Mouse (Mus musculus) neural tube, embryonic 11.5 days (tissue): ENCODE results near the gene Tpcn2. TPM values are rescaled to one million over a fixed set of nuclear protein-coding genes. Genes with fewer than 3 reads are reported as not detected.

Experiments
- ATAC-seq: fragments of 200-750 bp; cut with Nextera tagmentation; 2 replicates; pipeline ENCODE4 v1.8.0; 2017; ENCODE audit warnings: moderate number of reproducible peaks, mild to moderate bottlenecking, moderate TSS enrichment, moderate library complexity; ENCODE audit not compliant: insufficient read depth, low FRiP score, low TSS enrichment
- DNase-seq: peaks from one replicate; pipeline ENCODE4 v3.0.0-alpha.2; 2015; ENCODE audit warnings: low spot score
- H3K27ac ChIP-seq: fragments of 300-500 bp; sonication (generic); 2 replicates; pipeline ENCODE4 v1.5.1; 2014; ENCODE audit warnings: low read depth, mild to moderate bottlenecking, low read length
- H3K27me3 ChIP-seq: fragments of 300-500 bp; sonication (generic); 2 replicates; pipeline ENCODE4 v1.6.1; 2014; ENCODE audit warnings: mild to moderate bottlenecking, low read length, mixed read lengths; ENCODE audit not compliant: control insufficient read depth, insufficient read depth
- H3K36me3 ChIP-seq: fragments of 300-500 bp; sonication (generic); 2 replicates; pipeline ENCODE4 v1.6.1; 2014; ENCODE audit warnings: mild to moderate bottlenecking, low read length, moderate library complexity, mixed read lengths; ENCODE audit not compliant: control insufficient read depth, insufficient read depth
- H3K4me1 ChIP-seq: fragments of 300-500 bp; sonication (generic); 2 replicates; pipeline ENCODE4 v1.6.1; 2014; ENCODE audit warnings: low read length, mixed read lengths; ENCODE audit not compliant: control insufficient read depth, insufficient read depth
- H3K4me2 ChIP-seq: fragments of 300-500 bp; sonication (generic); 2 replicates; pipeline ENCODE4 v1.6.1; 2014; ENCODE audit warnings: low read depth, mild to moderate bottlenecking, moderate library complexity
- H3K4me3 ChIP-seq: fragments of 300-500 bp; sonication (generic); 2 replicates; pipeline ENCODE4 v1.5.1; 2014; ENCODE audit warnings: low read depth, low read length
- H3K9ac ChIP-seq: fragments of 300-500 bp; sonication (generic); 2 replicates; pipeline ENCODE4 v1.6.1; 2014; ENCODE audit warnings: mild to moderate bottlenecking, low read length
- H3K9me3 ChIP-seq: fragments of 300-500 bp; sonication (generic); 2 replicates; pipeline ENCODE4 v1.6.1; 2016; ENCODE audit warnings: low read length; ENCODE audit not compliant: control insufficient read depth
- WGBS: fragments of 180-500 bp; shearing (Covaris S2); extraction: QIAGEN DNeasy Blood & Tissue Kit; methylation state at CpG from one replicate; pipeline ENCODE4 v1.1.7; 2014; 5-methylcytosine and 5-hydroxymethylcytosine counted together
- polyA plus RNA-seq: library from polyadenylated mRNA; unstranded; fragments of >200 nt; fragmentation: Nextera tagmentation; extraction: Ambion mirVana; gene quantifications from 2 replicates; pipeline ENCODE4 v1.2.1, GENCODE M21; 2014

The Tpcn2 gene
- polyA plus RNA-seq, 1 experiment from 2014 or later: 1.8 TPM

DNA sequence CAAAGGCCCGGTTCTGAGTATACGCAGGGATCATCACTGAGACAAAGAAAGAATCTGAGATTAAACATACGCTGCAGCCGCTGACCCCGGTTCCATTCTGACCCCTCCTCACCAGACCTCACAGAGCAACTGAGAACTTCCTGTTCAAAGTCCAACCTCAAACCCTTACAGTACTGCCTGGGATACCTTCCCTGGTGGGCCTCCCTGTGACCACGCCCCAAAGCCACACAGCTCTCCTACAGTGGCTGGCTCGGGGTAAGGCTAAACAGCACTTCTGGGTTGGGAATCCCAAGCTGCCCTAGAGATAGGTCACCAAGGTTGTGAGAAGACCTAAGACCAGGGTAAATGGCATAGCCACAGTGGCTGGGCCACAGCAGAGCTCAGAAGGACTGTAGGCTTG lies 14.9 kb downstream of the Tpcn2 start:
- H3K4me1 ChIP-seq: no peaks in the 10 kb centered on the region
- no peaks in the 10 kb centered on the region for H3K27me3 ChIP-seq
- H3K9ac ChIP-seq: no peak overlapping the region
- H3K9me3 ChIP-seq: no peaks in the 10 kb centered on the region
- WGBS: 97% methylated on average over 7 of the region's 7 CpGs
- DNase-seq: no peak
- H3K4me2 ChIP-seq: no peak overlapping the region
- no peak overlapping the region for H3K4me3 ChIP-seq
- no peak overlapping the region for H3K27ac ChIP-seq
- ATAC-seq: no peak
- H3K36me3 ChIP-seq: peaks cover 7% of the 10 kb centered on the region

DNA sequence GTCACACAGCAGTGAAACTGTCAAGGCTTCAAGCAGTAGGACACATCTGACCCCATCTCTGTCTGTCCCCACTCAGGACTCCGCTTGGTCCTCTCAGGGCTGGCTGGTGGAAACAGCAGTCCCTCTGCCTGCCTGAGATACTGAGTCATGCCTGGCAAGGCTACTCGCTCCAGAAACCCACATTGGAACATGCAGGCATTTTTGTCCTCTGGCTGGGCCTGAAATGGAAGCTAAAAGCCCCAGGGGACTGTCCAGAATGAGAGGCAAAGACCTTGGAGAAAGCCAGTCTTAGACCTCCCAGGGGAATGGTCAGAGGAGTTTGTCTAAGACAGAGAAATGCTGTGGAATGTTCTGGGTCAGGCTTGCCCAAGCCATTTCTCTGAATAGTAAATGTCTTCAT lies 17.8 kb downstream of the Tpcn2 start:
- Histone ChIP-seq H3K9ac (no peak overlapping the region), H3K4me1 (no peaks in the 10 kb centered on the region), H3K9me3 (no peaks in the 10 kb centered on the region), H3K27me3 (no peaks in the 10 kb centered on the region), H3K4me2 (no peak overlapping the region), H3K27ac (no peak overlapping the region), H3K4me3 (no peak overlapping the region), H3K36me3 (peaks cover 5% of the 10 kb centered on the region)
- DNase-seq (no peak), ATAC-seq (no peak)
- WGBS: 95% methylated on average over 2 of the region's 2 CpGs

DNA sequence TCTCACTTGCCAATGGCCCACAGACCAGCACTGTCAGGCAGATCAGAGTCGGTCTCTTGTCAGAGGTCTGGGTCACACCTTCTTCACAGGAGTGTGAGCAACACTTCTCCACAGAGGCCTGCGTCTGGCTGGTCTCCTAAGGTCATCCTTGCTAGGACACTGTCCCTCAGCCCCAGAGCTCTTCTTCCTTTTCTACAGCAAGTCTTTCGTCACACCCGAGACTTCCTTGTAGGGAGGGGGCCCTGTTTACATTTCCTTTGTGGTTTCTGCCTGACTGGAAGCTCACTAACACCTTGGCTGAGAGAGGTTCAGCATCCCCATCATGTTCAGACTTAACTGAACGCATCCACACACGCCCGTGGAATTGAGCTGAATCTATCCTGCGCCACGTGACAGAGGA lies 19.6 kb downstream of the Tpcn2 start:
- DNase-seq: no peak
- Histone ChIP-seq H3K9me3 (no peaks in the 10 kb centered on the region), H3K9ac (no peak overlapping the region), H3K27ac (no peak overlapping the region), H3K4me1 (no peaks in the 10 kb centered on the region), H3K27me3 (no peaks in the 10 kb centered on the region), H3K4me3 (no peak overlapping the region), H3K4me2 (no peak overlapping the region), H3K36me3 (peaks cover 5% of the 10 kb centered on the region)
- WGBS: 81% methylated on average over 9 of the region's 9 CpGs
- ATAC-seq: no peak

DNA sequence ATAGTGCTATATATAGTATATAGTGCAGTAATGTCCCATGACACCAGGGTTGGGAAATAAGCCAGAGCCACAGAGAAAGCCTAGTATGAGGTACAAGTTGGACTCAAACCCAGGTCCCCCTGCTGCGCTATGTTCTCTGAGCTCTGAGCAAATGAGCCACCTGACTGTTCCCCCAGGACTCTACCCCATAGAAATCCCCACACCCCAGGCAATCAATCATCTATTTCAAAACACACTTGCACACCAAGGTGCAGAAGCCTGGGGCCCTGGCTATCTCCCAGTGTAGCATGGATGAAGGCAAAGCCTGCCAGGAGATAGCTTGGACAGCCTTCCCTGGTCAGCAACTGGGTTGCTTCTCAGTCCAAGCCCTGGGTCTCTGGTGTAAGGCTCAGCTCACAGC lies 27.7 kb downstream of the Tpcn2 start:
- WGBS: 88% methylated on average over 1 of the region's 1 CpGs
- no peak overlapping the region for H3K27ac ChIP-seq
- H3K9ac ChIP-seq: no peak overlapping the region
- H3K4me1 ChIP-seq: no peaks in the 10 kb centered on the region
- no peaks in the 10 kb centered on the region for H3K9me3 ChIP-seq
- ATAC-seq (no peak), DNase-seq (no peak)
- no peaks in the 10 kb centered on the region; the same call in 1 of the 2 replicates for H3K36me3 ChIP-seq
- no peak overlapping the region for H3K4me2 ChIP-seq
- H3K4me3 ChIP-seq: no peak overlapping the region
- H3K27me3 ChIP-seq: no peaks in the 10 kb centered on the region

DNA sequence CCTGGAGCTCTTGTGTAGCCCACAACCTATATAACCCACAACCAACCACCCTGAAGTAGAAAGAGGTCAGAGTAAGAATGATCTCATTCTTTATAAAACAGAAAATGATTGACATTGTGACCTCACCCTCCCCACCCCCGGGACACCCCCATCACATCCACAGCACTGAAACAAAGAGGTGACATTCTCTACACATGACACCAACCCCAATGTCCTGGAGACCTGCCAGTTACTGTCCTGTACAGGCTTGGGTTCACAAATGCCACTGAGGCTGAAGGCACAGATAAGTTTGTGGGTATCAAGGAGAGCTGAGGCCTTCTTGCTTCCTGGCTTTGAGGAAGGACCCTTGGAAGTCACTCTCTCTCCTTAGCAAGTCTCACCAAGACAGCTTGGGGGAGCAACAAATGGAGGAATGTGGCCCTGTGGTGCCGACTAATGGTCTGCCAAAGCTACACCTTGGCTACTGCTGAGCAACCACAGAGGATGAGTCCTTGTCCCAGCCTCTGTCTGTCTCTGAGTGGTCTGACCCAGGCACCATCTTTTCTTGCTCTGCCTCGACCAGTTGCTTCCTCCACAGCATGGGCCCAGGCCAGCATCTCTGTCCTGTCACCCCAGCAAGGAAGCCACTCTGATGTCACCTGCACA lies 29.7 kb downstream of the Tpcn2 start:
- 57% methylated on average over 3 of the region's 3 CpGs for WGBS
- Histone ChIP-seq H3K9me3 (no peaks in the 10 kb centered on the region), H3K4me3 (no peak overlapping the region), H3K4me2 (no peak overlapping the region), H3K36me3 (no peaks in the 10 kb centered on the region; the same call in 1 of the 2 replicates), H3K27ac (no peak overlapping the region), H3K9ac (no peak overlapping the region), H3K27me3 (no peaks in the 10 kb centered on the region), H3K4me1 (no peaks in the 10 kb centered on the region)
- DNase-seq (no peak), ATAC-seq (no peak)

DNA sequence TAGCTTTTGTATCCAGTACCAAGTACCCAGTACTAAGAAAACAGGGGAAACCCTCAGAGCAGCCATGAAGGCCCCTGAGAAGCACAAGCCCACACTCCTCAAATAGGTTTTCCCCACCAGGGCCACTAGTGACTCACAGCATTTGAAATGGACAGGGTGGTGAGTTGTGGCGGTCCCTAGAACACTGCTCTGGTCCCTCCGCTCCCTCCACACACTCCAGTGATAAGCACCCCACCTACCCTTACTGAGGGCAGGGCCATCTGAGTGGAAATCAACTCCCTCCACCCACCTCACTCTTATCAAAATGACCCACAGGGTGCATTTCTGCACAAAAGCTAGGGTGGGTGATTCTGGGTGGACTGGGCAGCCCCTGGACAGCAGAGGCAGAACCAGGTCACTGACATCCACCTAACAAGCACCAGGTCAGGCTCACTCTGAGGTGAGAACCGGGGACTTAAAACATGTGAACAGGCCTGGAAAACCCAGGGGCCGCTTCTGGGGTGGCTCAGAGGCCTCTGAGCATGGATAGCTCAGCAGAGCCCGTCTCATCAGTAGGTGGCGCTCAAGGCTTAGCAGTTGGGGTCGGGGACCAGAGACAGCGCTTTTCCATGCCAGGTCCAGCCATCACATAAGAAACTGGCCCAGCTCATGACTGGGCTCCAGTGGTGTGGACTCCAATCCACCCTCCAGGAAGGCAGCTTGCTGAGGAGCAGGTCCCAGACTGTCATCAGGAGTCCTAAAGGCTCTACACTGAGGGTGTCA lies 30.9 kb downstream of the Tpcn2 start:
- Histone ChIP-seq H3K36me3 (no peaks in the 10 kb centered on the region), H3K9ac (no peak overlapping the region), H3K4me3 (no peak overlapping the region), H3K9me3 (no peaks in the 10 kb centered on the region), H3K27me3 (no peaks in the 10 kb centered on the region), H3K27ac (no peak overlapping the region), H3K4me2 (no peak overlapping the region), H3K4me1 (no peaks in the 10 kb centered on the region)
- ATAC-seq: peak; percentile 75; the same call in 1 of the 2 replicates
- 30% methylated on average over 8 of the region's 8 CpGs for WGBS
- DNase-seq: peak; percentile 86

DNA sequence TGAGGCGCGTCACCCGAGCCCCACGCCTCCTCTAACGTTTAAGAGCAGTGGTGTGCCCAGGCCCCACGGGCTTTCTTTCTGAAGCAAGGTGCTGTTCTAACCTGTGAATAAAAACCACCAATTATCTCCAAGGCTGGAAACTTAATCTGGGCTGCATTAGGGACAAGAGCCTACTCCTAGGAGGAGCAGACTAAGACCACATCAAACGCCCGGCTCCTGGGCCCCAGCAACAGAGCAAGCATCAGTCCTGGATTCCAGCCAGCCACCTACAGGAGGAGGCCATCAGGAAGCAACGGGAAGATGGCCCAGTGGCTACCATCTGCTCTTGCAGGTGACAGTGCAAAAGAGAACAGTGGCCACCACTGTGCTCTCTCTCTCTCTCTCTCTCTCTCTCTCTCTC lies 33.6 kb downstream of the Tpcn2 start:
- no peaks in the 10 kb centered on the region for H3K27me3 ChIP-seq
- ATAC-seq (no peak), DNase-seq (no peak)
- no peak overlapping the region for H3K4me2 ChIP-seq
- no peak overlapping the region for H3K4me3 ChIP-seq
- no peak overlapping the region for H3K9ac ChIP-seq
- H3K36me3 ChIP-seq: no peaks in the 10 kb centered on the region
- H3K4me1 ChIP-seq: no peaks in the 10 kb centered on the region
- no peaks in the 10 kb centered on the region for H3K9me3 ChIP-seq
- H3K27ac ChIP-seq: no peak overlapping the region
- 81% methylated on average over 9 of the region's 9 CpGs for WGBS

DNA sequence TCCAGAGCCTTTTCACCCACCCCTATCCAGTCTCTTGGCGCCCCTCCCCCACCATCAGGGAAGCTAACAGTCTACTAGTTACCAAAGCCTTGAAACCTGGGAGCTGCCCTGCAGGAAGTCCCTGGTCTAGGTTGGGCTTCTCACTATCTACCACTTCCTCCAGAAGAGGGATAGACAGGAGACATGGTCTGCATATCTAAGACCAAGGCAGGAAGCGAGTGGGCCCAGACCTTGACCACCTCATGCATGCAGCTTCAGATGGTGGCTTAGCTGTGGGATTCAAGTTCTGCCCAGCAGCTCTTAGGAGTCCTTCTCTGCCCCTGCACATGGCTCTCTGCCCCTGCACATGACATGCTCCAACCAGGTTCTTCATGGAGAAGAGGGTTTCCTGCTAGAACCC lies 34.9 kb downstream of the Tpcn2 start:
- no peak overlapping the region for H3K4me3 ChIP-seq
- no peaks in the 10 kb centered on the region for H3K9me3 ChIP-seq
- no peak overlapping the region for H3K27ac ChIP-seq
- 94% methylated on average over 2 of the region's 2 CpGs for WGBS
- H3K27me3 ChIP-seq: no peaks in the 10 kb centered on the region
- no peak overlapping the region for H3K9ac ChIP-seq
- H3K36me3 ChIP-seq: no peaks in the 10 kb centered on the region
- H3K4me2 ChIP-seq: no peak overlapping the region
- no peaks in the 10 kb centered on the region for H3K4me1 ChIP-seq
- DNase-seq (no peak), ATAC-seq (no peak)
